Mouse (Mus musculus): Measurements from ENCODE around the gene Itgb1bp1.

Gene Itgb1bp1

DNA sequence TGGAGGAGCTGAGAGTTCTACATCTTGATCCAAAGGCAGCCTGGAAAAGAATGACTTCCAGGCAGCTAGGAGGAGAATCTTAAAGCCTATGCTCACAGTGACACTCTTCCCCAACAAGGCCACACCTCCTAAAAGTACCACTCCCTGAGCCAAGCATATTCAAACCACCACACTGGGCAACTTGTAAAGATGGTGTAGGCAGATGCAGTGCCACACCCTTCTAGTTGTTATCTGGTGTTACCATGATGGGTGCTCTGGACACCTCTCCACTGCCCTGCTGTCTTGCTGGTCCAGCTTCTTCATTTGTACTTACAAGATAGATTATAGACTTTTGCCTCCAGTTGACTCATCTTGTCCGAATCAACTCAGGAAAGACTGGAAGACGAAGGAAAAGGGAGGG is 94.5 kb downstream of the Itgb1bp1 start:
- DNase-seq = no peak
